Mouse (Mus musculus) adrenal gland (tissue): ENCODE results near the gene Cass4.

Source experiments
- intact Hi-C: fragments of 180-260 bp; cut with DNase I; formaldehyde crosslinking; loops from one replicate; pipeline ENCODE4 v1.15.1; 2025
- long read RNA-seq, 2 experiments: library from polyadenylated mRNA; unstranded; transcript quantifications; one replicate each; pipeline ENCODE4 v2.0.0; 2020; ENCODE audit warnings: borderline replicate concordance in 1 of 2; ENCODE audit not compliant: insufficient replicate concordance in 1 of 2

Gene Cass4
- long read RNA-seq, experiment 1, result 0 reads
- long read RNA-seq, experiment 2, result 0 reads

DNA sequence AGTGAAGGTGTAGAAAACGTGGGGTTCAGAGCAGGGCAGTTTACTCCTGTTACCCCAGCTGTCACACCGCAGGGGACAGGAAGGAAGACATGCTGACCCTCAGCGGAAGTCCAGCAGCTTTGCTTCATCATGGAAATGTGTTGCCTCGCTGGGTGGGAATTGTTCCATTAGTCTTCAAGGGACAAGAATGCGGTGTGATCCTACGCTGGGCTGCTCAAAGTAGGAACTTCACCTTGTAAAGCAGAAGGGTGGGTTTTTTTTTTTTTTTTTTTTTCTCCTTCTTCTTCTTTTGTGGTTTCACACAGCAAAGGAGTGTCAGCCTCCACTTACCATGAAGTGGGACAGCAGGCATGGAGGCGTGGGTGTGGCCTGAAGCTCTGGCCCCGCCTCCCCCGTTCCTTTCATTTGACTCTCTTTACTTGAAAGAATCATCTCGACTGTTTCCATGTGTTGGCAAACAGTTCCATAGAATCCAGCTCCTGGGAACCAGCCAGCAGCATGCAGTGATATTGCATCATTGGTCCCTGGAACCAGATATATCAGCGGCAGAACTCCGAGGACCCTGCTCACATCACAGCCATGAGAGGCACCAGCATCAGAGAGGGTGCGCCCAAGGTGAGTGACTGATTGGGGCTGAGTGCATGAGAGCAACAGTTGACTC lies at the start of gene Cass4:
Cass4 (plus strand) TSS at position 404 of the 661 bp plus-strand sequence.
- intact Hi-C loops, result no loop called here

DNA sequence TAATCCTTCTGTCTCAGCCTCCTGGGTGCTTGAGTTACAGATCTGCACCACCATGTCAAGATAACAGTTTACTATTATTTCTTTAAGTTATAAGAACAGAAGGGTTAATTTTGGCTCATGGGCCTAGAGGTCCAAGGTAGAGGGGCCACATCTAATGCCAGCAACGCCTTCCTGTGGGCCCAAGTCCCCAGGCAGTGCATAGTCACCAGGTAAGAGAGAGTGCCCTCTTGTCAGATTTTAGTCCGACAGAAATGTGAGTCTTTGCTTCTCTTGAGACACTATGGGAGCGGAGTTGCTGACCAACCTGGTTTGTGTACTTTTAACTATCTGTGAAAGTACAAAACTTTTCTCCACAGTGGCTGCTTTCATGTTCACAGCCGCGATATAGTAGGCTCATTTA lies 48.9 kb upstream of the Cass4 start:
- intact Hi-C loops, result loop anchor here (5.0 kb wide), 1 partner anchor 98 kb away; the partner anchor contains the start of gene Rtf2

DNA sequence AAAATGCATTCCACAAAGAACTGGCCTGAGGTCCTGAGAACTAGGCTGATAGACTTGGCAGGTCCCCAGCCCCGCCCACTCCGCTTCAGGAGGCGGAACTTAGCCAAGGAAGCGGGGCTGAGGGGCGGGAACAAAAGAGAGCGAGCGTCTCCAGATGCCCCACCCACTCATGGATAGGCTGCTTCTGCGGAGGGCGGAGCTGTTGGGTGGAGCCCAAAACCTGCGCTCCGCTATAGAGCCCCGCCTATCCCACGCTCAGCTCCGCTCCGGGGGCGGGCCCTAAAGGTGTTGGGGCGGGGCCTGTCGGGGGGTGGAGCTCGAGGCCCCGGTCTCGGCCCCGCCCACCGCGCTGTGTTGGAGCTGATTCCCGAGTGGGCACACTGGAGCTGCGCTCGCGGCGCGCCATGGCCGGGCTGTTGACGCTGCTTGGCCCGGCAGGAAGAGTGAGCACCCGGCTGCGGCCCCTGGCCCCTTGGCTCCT lies 48.3 kb upstream of the Cass4 start, which contains the start of gene Fam210b:
Fam210b (plus strand) TSS at position 308 of the 481 bp plus-strand sequence.
- intact Hi-C loops, result loop anchor here (5.0 kb wide), 1 partner anchor 97 kb away; the partner anchor contains the start of gene Rtf2

DNA sequence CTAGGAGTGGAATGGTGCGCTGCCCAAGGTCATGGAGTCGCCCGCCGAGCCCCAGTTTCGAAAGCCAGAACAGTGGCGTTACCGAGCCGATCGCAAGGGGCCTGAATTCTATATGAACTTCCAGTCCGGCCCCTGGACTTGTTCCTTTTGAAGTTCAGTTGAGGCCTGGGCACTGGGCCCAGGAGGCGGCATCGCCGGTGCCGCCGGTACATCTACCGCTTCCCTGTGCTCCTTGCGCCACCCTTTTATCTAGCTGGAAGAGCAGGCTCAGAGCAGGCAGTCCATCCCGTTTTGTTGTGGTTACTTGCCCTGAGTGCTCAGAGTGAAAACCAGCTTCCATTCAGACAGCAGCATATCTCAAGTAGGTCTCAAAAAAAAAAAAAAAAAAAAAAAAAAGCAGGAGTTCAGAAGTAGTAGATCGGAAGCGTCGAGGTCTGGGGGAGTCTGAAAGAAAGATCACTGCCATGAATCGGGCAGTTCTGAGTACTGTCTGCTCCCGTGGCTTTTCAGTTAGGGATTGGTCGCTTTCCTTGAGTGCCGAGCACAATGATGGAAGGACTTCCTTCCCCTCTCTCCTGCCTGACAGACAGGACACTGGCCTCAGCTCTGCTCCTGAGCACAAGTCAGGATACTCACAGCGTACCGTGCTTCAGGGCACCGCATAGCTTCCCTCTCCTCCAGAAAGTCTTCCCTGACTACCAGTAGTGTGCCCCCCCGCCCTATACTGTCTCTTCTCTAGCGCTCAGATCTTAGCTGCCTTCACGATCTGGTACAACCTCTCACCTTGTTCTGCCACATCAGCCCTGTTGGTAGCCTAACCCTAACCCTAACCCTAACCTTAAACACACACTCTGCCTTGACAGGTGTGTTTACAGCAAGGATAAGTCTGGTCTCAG lies 47.3 kb upstream of the Cass4 start:
- intact Hi-C loops, result loop anchor here (5.0 kb wide), 1 partner anchor 96 kb away; the partner anchor contains the start of gene Rtf2

DNA sequence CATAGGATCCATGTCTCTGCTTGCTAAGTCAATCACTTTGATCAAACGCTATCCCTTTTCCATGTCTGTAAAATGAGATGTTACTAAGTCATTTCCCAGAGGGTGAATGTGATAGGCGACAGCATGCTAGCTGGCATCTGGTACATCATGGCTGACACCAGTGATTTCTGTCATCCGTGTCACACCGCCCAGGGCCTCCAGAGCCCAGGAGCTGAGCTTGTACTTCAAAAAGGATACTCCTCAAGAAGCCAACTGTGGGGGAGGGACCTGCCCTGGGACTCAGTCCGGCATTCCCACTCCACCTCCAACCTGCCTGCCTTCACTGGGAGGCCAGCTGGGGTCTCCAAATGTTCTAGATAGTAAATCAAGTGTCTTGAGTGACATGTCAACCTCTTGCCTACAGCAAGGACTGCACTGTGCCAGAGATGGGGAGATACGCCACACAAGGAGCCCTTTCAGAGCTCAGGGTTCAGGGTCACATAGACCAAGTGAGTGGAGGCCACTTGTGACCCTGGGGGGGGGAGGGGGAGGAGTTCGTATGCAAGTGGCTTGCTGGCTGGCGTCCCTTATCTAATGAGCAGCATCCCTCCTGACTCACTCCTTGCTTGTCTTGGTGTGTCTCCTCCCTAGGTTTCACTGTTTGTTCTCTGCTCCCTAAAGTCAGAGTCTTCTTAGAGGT lies 46.5 kb upstream of the Cass4 start:
- intact Hi-C loops, result loop anchor here (5.0 kb wide), 1 partner anchor 95 kb away; the partner anchor contains the start of gene Rtf2

DNA sequence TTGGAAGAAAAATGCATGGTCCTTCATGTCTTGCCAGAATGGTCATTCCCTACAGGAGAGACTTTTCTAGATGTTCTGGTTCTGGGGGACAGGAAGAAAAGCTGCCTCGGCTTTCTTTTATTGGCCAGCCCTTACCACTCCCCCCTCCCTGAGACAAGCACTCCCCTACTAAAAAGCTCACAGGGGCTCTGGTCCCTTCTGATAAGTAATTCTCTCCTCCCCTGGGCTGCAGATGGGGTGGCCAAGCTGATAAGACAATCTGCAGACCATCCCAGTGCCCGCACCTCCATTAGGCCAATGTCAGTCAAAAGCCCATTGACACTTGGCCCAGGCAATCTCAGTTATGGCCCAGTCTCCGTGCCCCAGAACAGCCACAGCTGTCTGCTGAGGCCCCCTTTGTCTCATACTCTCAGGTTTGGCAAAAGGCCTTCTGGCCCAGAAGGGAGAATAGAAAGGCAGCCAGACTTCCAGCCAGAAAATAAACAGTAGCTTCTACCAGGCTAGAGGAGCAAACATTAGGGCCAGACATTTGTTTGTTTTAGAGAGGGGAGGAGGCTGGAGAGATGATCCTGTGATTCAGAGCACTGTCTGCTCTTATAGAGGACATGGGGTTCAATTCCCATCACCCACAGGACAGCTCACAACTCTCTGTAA lies 45.2 kb upstream of the Cass4 start:
- intact Hi-C loops, result loop anchor here (5.0 kb wide), 1 partner anchor 94 kb away; the partner anchor contains the start of gene Rtf2

DNA sequence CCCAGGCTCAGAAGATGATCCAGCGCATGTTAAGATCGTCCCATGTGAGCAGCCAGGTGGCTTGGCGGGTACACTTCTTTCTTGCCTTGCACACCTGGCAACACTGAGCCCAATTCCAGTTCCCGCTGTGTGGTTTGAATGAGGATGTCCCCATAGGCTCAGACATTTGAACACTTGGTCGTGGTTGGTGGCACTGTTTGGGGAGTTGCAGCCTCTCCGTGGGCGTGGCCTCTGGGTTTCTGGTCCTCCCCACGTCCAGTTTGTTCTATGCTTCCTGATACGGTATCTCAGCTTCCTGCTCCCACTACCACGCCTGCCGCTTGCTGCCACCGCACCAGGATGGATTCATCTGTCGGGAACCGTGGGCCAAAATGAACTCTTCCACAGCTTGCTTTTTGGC lies 43.8 kb upstream of the Cass4 start:
- intact Hi-C loops, result loop anchor here (5.0 kb wide), 1 partner anchor 93 kb away; the partner anchor contains the start of gene Rtf2

DNA sequence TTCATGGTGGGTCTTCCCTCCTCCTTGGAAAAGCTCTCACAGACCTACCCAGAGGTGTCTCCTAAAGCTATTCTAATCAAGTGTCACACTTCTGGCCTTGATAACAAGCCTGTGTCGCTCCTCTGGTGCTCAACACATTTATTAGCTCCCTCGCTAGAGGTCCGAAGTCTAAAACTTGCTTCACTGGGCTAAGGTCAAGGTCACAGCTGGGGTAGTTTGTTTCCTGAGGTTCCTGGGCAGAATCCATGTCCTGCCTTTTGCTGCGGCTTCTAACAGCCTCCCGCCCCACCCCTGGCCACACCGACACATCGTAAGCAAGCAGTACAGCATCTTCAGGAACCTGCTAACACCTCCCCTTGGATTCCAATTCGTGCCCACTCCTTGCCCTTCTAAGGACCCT lies 42.8 kb upstream of the Cass4 start:
- intact Hi-C loops, result no loop called here

DNA sequence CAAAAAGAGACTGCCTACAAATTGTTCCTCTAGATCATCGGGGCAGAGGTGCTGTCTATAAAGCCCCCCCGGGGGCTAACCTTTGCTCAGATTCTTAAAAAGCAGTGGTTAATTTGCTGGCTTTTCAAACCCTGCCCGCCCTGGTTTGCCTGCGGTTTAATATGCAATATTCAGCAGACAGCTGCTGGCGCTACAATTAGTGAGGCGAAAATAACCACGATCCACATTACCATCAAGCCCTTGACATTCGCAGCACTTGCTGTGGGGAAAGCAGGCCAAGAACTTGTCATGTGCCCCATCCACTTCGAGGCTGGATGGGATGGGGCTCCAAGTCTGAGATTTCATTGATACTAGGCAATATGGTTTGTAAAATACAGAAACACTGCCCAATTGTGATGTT lies 40.4 kb upstream of the Cass4 start:
- intact Hi-C loops, result no loop called here

DNA sequence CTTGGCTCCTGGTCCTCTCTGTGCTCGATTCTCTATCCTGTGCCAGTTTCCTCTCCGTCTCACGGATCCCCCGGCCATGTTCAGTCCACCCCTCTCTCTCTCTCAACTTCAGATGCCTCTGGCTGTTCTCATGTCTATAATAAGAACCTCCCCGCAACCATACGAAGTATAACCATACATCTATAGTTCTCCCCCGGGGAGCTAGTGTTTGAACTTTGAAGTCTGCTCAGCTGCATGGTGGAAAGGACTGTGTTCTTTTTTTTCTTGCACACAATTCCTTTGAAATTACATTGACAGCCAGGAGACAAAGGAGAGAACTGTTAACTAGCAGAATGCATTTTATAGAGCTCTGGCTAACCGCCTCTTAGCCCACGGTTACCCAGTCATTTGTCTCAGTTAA lies 38.8 kb upstream of the Cass4 start:
- intact Hi-C loops, result no loop called here

DNA sequence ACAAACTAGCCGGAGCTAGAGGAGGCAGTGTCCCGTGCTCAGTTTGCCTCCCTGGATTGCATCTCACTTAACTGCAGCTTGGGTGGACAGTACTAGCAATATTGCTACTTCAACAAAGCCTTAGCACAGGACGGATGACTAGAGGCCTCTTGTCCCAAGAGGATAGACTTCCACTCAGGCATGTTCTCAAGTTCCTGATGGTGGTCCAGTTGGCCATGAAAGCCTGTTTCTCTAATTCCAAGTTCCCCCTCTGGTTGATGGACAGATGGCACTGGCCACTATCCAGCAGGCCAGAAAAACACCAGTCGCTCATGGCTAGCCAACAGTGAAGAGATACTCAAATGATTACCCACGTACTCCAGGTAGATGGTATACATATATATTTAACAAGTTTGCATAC lies 37.8 kb upstream of the Cass4 start:
- intact Hi-C loops, result no loop called here

DNA sequence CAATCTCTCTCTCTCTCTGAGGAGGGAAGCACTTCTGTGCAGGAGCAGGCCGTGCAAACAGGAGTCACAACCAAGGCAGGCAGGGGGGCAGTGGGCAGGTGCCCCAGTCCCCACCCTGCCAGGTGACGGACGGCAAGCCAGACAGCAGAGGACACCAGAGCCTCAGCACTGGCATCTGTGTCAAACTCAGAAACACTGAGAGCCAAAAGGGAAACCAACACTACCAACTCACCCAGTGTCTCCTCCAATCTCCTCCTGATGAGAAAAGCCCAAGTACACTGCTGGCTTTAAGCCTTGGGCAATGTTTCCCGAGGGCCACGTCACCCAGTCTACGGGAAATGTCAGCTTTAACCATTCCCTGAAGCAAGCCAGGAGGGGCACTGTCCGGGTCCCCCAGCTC lies 30.4 kb upstream of the Cass4 start:
- intact Hi-C loops, result no loop called here

DNA sequence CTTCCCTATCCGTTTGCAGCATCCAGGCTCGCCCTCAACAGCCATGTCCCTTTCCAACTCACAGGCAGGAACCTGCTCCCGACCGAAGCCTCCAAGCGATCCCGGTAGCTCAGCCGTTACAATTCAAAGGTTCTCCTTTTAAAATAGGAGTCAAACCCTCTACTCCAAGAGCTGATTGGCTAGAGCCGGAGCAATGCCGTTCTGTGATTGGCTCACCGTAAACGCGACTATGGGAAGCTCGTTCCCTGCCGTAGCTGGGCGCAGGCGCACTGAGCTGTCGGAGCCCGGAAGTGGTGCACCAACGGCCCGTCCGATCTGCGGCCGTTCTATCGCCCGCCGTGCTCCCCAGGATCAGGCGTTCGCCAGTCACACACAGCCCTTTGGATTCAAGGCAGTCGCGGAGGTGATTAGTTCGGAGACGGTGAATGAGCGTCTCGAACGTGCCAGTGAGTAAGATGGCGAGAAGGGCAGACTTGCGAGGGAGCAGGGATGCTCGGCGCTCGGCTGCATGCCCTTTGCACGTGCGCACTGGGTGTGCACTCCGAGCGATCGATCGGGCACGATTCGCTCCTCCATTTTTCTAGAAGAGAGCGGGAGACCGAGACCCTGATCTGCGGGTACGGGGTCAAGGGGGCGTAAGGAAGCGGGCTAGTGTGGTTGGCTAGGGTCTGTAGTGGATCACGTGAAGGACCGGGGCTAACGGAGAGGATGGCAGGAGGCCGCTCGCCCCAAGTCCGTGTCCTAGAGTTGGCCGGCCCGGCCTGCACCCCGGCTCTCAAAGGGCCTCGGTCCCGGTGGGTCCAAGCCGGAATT lies 23.0 kb upstream of the Cass4 start, which contains the start of the genes Aurka and Cstf1:
Aurka (minus strand) TSS at position 125 of the 813 bp plus-strand sequence.
Cstf1 (plus strand) TSS at position 271 of the 813 bp plus-strand sequence.
- intact Hi-C loops, result loop anchor here (5.0 kb wide), 1 partner anchor 72 kb away; the partner anchor contains the start of gene Rtf2

DNA sequence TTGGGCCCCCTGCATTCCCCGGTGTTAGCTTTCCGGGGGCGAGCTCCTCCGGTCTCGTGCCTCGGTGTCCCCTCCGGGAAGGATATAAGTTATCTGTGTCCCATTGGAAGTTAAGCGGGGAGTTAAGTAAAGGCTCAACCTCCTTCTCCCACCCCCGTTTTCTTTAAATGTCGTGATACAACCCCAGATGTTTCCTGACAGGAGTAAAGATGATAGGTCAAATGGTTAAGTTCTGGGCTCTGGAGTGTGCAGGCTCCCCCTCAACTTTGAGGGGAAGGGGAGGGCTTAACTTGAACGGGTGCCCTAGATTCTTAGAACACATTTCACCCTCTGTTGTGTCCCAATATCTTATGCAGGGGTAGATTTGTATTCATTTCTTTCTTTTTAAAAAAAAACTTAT lies 22.3 kb upstream of the Cass4 start:
- intact Hi-C loops, result loop anchor here (5.0 kb wide), 1 partner anchor 71 kb away; the partner anchor contains the start of gene Rtf2

DNA sequence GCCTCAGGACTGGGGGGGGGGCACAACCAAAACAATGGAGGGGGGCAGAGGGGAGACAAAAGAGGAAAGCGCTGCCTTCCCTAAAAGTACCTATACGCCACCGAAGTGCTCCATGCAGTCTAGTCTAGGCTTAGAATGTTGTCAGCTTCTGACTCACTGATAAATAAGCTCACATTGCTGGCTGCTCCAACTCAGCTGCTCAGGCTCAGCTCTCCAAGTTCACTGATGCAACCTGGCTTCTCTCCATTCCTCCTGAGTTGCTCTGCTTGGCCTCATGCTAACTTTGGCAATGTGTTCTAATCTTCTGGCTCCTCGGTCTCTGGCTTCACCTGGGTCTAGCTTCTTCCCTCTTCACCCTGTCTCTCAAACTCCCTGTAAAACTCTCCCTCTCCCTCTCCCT lies 17.0 kb upstream of the Cass4 start:
- intact Hi-C loops, result no loop called here

DNA sequence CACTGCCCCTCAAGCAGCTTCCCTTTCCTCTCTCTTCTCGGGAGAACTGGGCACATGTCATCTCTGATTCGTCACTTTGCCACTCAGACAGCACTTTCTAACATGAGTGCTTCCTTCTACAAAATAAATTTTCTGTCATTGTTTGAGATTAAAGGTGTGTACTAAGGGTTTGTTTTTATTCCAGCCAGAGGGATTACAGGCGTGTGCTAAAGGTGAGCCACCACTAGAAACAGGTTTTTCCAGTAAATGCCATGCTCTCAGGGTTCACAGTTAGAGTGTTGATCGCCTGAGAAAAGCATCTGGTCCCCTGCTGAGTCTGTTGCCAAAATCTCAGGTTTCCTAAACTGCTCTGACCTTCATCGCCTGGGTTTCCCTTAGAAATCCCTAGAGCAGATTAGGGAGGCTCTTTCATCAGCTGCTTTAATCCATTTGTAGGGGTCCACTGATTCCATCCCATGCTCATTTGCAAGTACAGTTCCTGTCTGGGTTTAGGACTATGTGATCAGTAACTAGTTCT lies 16.5 kb upstream of the Cass4 start:
- intact Hi-C loops, result no loop called here

DNA sequence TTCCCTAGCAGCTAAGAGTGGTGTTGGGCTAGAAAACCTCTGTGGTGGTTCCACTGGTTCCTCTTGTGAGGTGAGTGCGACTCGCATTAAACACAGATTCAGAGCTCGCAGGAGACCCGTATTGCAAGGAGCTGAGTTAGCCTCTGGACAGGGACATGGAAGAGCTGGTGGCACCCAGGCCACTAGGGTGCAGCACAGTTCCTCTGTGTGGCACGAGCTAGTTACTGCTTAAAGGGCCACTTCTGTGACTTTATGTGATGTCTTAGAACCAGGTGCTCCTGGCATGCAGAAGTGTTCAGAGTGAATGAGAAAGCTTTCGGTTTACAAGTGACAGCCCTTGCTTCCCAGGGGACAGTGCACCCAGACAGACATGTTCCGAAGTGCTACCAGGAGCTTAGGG lies 15.3 kb upstream of the Cass4 start:
- intact Hi-C loops, result no loop called here

DNA sequence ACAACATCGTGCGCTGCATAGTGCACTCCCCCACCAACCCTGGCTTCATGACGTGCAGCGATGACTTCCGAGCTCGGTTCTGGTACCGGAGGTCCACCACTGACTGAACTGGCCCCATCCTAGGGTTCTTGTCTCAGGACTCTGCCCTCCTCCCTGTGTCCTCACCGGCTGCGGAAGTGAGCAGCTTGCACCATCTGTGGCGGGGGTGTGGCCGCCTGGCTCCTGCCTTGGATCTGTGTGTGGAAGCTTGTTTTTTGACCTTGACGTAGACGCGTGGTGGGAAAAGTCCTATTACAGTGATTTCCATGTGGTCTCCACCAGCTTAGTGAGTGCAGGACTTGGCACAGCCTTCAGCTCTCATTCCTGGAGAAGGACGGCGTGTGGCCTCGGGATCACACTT lies 13.1 kb upstream of the Cass4 start:
- intact Hi-C loops, result no loop called here

DNA sequence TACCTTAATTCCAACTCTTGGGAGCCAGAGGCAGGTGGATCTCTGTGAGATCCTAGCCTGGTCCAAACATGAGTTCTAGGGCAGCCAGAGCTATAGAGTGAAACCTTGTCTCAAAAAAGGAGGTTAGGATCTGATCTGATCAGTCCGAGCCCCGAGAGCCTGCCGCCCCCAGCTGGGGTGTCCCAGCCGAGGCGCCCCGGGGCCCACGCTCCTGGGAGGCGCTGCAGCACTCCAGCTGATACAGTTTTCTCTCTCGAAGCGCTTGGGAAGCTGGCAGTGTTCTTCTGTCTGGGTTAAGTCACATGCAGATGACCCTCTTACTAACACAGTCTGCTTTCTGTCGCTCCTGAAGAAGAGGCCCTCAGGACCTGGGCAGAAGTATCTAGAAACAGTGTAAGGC lies 12.3 kb upstream of the Cass4 start:
- intact Hi-C loops, result no loop called here
